Mouse (Mus musculus): Measurements from ENCODE around the gene Abtb2. TPM values are rescaled to one million over a fixed set of nuclear protein-coding genes. Genes with fewer than 3 reads are reported as not detected.
A peak's percentile ranks its signal among the peaks of the same experiment; 100 is the strongest.

The Abtb2 gene
- polyA plus RNA-seq, 1 experiment from 2014 or later = 18.6 TPM

DNA sequence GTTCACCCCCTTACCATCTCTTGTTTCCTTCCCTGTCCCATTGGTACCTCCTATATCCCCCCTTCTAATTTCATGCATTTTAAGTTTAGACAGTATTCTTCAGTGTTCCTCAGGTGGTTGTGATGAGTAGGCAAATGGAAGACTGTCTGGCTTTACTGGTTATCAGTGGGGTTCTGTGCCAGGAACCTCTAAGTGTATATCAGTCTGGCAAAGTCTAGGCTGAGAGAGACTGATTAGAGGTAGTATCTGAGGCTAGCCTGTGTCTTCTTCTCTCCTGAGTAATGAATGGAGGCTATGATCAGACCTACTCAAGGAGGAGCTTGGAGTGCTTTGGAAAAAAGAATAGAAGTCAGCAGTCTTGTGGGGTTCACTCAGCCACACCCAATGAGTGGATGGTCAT is 18.0 kb downstream of the Abtb2 start:
- Histone ChIP-seq H3K4me3 (ENCODE audit: control insufficient read depth in 1 of 2, insufficient read depth in 1 of 2, low read depth in 1 of 2, low read length in 2 of 2) (no peak overlapping the region), H3K9me3 (ENCODE audit: control insufficient read depth, low read length) (no peaks in the 10 kb centered on the region), H3K9ac (ENCODE audit: low read length) (no peak overlapping the region), H3K4me2 (ENCODE audit: low read length) (no peak overlapping the region), H3K36me3 (ENCODE audit: control insufficient read depth, insufficient read depth, low read length) (no peaks in the 10 kb centered on the region), H3K27me3 (ENCODE audit: control insufficient read depth, insufficient read depth, low read length) (no peaks in the 10 kb centered on the region), H3K27ac (replicated peaks in 1 of 2; ENCODE audit: control insufficient read depth in 1 of 2, insufficient read depth in 1 of 2, low read depth in 2 of 2, low read length in 2 of 2) (no peak overlapping the region), H3K4me1 (ENCODE audit: control insufficient read depth in 2 of 2, insufficient read depth in 2 of 2, low read length in 2 of 2) (peaks cover 38 to 88% of the 10 kb centered on the region in 2 experiments)
- ATAC-seq (ENCODE audit: insufficient number of reproducible peaks, insufficient read depth, low FRiP score, low read depth) = no peak

DNA sequence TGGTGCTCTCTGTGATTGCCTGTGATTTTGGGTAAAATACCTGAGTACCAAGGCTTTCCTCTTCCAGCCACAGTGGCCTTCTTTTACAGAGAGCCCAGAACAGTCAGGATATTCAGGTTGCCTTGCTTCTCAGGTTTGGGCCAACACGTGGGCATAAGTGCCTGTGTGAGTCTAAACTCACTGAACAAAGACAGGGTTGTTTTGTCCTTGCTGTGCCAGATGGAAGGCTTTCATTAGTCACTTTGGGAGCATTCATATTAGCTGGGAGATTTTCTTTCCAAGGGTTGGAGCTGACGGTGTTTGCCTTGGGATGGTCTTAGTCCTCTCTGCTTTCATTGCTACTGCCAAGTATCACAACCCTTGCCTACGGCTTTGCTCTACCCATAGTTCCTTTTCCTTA is 20.3 kb downstream of the Abtb2 start:
- Histone ChIP-seq H3K27me3 (ENCODE audit: control insufficient read depth, insufficient read depth, low read length) (no peaks in the 10 kb centered on the region), H3K4me3 (ENCODE audit: control insufficient read depth in 1 of 2, insufficient read depth in 1 of 2, low read depth in 1 of 2, low read length in 2 of 2) (no peak overlapping the region), H3K9ac (ENCODE audit: low read length) (no peak overlapping the region), H3K4me2 (ENCODE audit: low read length) (no peak overlapping the region), H3K9me3 (ENCODE audit: control insufficient read depth, low read length) (no peaks in the 10 kb centered on the region), H3K36me3 (ENCODE audit: control insufficient read depth, insufficient read depth, low read length) (no peaks in the 10 kb centered on the region), H3K27ac (replicated peaks in 1 of 2; ENCODE audit: control insufficient read depth in 1 of 2, insufficient read depth in 1 of 2, low read depth in 2 of 2, low read length in 2 of 2) (no peak overlapping the region), H3K4me1 (ENCODE audit: control insufficient read depth in 2 of 2, insufficient read depth in 2 of 2, low read length in 2 of 2) (peaks cover 40 to 88% of the 10 kb centered on the region in 2 experiments)
- ATAC-seq (ENCODE audit: insufficient number of reproducible peaks, insufficient read depth, low FRiP score, low read depth) = no peak
- WGBS = 73% methylated on average over 3 of the region's 3 CpGs

DNA sequence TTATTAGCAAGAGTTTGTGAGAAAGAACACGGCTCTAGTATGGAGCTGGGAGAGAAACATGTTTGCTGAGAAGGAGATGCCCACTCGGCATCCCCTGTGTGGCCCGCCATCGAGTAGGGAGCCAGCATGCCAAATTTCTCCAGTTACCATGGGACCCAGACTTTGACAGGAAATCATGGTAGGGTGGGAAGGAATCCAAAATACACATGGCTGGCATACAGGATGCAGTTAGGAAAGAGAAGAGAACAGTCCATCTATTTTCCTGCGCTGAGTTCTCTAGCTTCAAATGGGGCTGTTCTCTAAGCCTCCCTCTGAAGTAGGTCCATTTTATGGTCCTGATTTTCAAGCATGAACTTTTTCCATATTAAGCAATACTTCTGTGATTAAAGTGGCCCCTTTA is 22.7 kb downstream of the Abtb2 start:
- H3K4me2 ChIP-seq (ENCODE audit: low read length) = no peak overlapping the region

DNA sequence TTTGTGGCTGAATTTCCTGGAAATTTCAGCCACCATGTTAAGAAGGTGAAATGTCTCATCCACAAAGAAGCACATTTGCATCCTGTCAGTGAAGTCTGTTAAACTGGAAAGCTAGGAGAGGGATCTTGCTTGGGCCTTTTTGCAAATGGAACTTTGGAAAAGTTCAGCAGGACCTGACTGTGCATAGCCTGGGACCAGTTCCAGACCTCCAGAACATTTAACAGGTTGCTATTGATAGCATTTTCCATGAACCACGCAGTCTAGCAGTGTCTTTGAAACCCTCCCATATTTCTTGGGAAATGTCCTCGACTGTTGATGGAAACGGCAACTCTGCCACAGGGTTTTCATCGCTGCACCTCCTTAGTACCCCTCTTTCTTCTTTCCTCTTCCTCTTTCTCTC is 23.3 kb downstream of the Abtb2 start:
- H3K9me3 ChIP-seq (ENCODE audit: control insufficient read depth, low read length) = no peaks in the 10 kb centered on the region
- H3K4me2 ChIP-seq (ENCODE audit: low read length) = peak overlapping the region; percentile 17; the same call in 1 of the 2 replicates
- H3K36me3 ChIP-seq (ENCODE audit: control insufficient read depth, insufficient read depth, low read length) = no peaks in the 10 kb centered on the region
- 0 out of 2 replicates have a peak overlapping the region, but pooled peaks have one; percentile 42 for H3K9ac ChIP-seq (ENCODE audit: low read length)
- 0 out of 2 replicates have a peak, but pooled peaks have one; percentile 19 for ATAC-seq (ENCODE audit: insufficient number of reproducible peaks, insufficient read depth, low FRiP score, low read depth)
- peaks cover 43 to 88% of the 10 kb centered on the region in 2 experiments for H3K4me1 ChIP-seq (ENCODE audit: control insufficient read depth in 2 of 2, insufficient read depth in 2 of 2, low read length in 2 of 2)
- H3K4me3 ChIP-seq (ENCODE audit: control insufficient read depth in 1 of 2, insufficient read depth in 1 of 2, low read depth in 1 of 2, low read length in 2 of 2) = no peak overlapping the region
- no peaks in the 10 kb centered on the region for H3K27me3 ChIP-seq (ENCODE audit: control insufficient read depth, insufficient read depth, low read length)
- 26% methylated on average over 4 of the region's 4 CpGs for WGBS
- peak overlapping the region; percentile 55 to 58 for H3K27ac ChIP-seq (replicated peaks in 1 of 2; ENCODE audit: control insufficient read depth in 1 of 2, insufficient read depth in 1 of 2, low read depth in 2 of 2, low read length in 2 of 2)

More for the DNA sequence above, 22.7 kb downstream of the Abtb2 start:
- Histone ChIP-seq H3K27ac (replicated peaks in 1 of 2; ENCODE audit: control insufficient read depth in 1 of 2, insufficient read depth in 1 of 2, low read depth in 2 of 2, low read length in 2 of 2) (peak overlapping the region; percentile 12 to 58; a peak in 1 of 4 replicates), H3K4me3 (ENCODE audit: control insufficient read depth in 1 of 2, insufficient read depth in 1 of 2, low read depth in 1 of 2, low read length in 2 of 2) (no peak overlapping the region), H3K4me1 (ENCODE audit: control insufficient read depth in 2 of 2, insufficient read depth in 2 of 2, low read length in 2 of 2) (peaks cover 43 to 88% of the 10 kb centered on the region in 2 experiments), H3K27me3 (ENCODE audit: control insufficient read depth, insufficient read depth, low read length) (no peaks in the 10 kb centered on the region), H3K9me3 (ENCODE audit: control insufficient read depth, low read length) (no peaks in the 10 kb centered on the region), H3K9ac (ENCODE audit: low read length) (no peak overlapping the region), H3K36me3 (ENCODE audit: control insufficient read depth, insufficient read depth, low read length) (no peaks in the 10 kb centered on the region)
- 60% methylated on average over 5 of the region's 5 CpGs for WGBS
- ATAC-seq (ENCODE audit: insufficient number of reproducible peaks, insufficient read depth, low FRiP score, low read depth) = no peak

DNA sequence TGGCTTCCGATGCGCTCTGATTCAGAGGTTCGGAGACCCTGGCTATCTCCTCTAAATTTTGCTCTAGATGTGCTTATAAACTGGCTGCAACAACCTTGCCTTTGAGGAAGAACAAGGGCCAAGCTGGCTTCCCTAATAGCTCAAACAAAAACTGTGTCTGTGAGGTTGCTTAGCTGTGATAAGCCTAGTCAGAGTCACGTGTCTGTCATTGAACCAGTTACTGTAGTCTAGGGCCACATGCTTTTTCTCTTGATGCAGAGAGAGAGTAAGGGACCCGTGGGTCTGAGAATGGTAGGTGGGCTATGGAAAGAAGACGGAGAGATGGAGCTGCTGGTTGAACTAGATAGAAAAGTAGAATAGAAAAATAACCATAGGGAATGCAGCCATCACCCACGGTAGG is 24.5 kb downstream of the Abtb2 start:
- Histone ChIP-seq H3K27ac (replicated peaks in 1 of 2; ENCODE audit: control insufficient read depth in 1 of 2, insufficient read depth in 1 of 2, low read depth in 2 of 2, low read length in 2 of 2) (no peak overlapping the region), H3K4me1 (ENCODE audit: control insufficient read depth in 2 of 2, insufficient read depth in 2 of 2, low read length in 2 of 2) (peaks cover 50 to 97% of the 10 kb centered on the region in 2 experiments), H3K4me2 (ENCODE audit: low read length) (no peak overlapping the region), H3K27me3 (ENCODE audit: control insufficient read depth, insufficient read depth, low read length) (no peaks in the 10 kb centered on the region), H3K4me3 (ENCODE audit: control insufficient read depth in 1 of 2, insufficient read depth in 1 of 2, low read depth in 1 of 2, low read length in 2 of 2) (no peak overlapping the region), H3K36me3 (ENCODE audit: control insufficient read depth, insufficient read depth, low read length) (no peaks in the 10 kb centered on the region), H3K9ac (ENCODE audit: low read length) (no peak overlapping the region), H3K9me3 (ENCODE audit: control insufficient read depth, low read length) (no peaks in the 10 kb centered on the region)
- ATAC-seq (ENCODE audit: insufficient number of reproducible peaks, insufficient read depth, low FRiP score, low read depth) = no peak
- 72% methylated on average over 7 of the region's 7 CpGs for WGBS

DNA sequence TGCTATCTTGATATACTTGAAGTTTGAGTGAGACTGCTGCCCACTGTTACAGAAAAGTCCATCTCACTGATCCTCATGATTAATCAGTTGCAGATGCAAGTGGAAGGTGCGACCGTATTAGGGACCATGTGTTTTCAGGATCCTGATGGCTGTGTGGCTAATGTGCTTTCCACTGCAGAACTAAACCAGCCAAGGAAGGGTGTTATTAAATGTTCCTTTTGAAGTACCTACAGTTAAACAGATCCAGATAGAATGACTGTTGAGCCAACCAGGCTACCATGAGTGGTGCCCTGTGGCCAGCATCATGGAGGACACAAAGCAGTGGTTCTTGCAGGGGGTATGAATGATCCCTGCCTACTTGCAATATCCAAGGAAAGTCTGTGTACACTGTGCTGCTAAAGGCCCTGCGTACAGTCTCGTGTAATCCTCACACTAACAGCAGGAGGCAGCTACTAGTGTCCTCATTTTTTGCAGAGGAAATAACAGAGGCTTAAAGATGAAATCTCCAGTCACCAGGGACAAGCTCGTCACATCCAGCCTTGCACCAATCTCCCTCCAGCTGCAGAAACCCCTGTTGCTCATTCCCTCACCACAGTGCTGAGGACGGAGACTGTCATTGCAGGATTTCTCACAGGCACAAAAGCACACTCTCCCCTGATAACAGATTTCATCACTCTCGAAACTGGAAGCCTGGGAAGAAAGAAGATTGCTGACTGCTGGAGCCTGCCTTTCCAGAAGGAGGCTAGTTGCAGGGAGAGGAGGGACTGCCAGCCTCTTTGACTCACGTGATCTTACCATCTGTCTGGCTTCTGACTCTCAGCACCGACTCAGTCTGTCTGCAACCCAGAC is 25.9 kb downstream of the Abtb2 start:
- Histone ChIP-seq H3K27me3 (ENCODE audit: control insufficient read depth, insufficient read depth, low read length) (no peaks in the 10 kb centered on the region), H3K27ac (replicated peaks in 1 of 2; ENCODE audit: control insufficient read depth in 1 of 2, insufficient read depth in 1 of 2, low read depth in 2 of 2, low read length in 2 of 2) (peak overlapping the region; percentile 64 to 83), H3K4me1 (ENCODE audit: control insufficient read depth in 2 of 2, insufficient read depth in 2 of 2, low read length in 2 of 2) (peaks cover 51 to 99% of the 10 kb centered on the region in 2 experiments), H3K9ac (ENCODE audit: low read length) (peak overlapping the region; percentile 32; the same call in 1 of the 2 replicates), H3K36me3 (ENCODE audit: control insufficient read depth, insufficient read depth, low read length) (no peaks in the 10 kb centered on the region), H3K4me3 (ENCODE audit: control insufficient read depth in 1 of 2, insufficient read depth in 1 of 2, low read depth in 1 of 2, low read length in 2 of 2) (no peak overlapping the region), H3K4me2 (ENCODE audit: low read length) (peak overlapping the region; percentile 31), H3K9me3 (ENCODE audit: control insufficient read depth, low read length) (no peaks in the 10 kb centered on the region)
- peak; percentile 45; the same call in 1 of the 2 replicates for ATAC-seq (ENCODE audit: insufficient number of reproducible peaks, insufficient read depth, low FRiP score, low read depth)
- 23% methylated on average over 9 of the region's 9 CpGs for WGBS

DNA sequence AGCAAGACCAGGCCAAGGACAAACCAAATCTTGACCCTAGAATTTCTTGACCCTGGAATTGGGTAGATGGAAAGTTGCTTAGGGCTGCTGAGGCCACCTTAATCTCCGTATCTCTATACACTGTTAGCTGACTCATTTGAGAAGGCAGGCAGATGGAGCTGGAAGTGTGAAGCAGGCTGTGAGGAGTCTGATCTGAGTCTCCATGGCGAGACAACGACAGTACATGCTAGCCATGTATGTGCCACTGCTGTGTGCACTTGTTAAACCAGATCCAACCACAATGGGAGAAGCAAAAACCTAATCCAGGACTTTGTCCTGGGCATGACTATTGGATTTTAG is 26.4 kb downstream of the Abtb2 start:
- Histone ChIP-seq H3K9ac (ENCODE audit: low read length) (peak overlapping the region; percentile 21), H3K27me3 (ENCODE audit: control insufficient read depth, insufficient read depth, low read length) (no peaks in the 10 kb centered on the region), H3K27ac (replicated peaks in 1 of 2; ENCODE audit: control insufficient read depth in 1 of 2, insufficient read depth in 1 of 2, low read depth in 2 of 2, low read length in 2 of 2) (peak overlapping the region; percentile 64 to 83)

More for the DNA sequence above, 26.4 kb downstream of the Abtb2 start:
- H3K4me3 ChIP-seq (ENCODE audit: control insufficient read depth in 1 of 2, insufficient read depth in 1 of 2, low read depth in 1 of 2, low read length in 2 of 2) = no peak overlapping the region
- ATAC-seq (ENCODE audit: insufficient number of reproducible peaks, insufficient read depth, low FRiP score, low read depth) = no peak
- H3K9me3 ChIP-seq (ENCODE audit: control insufficient read depth, low read length) = no peaks in the 10 kb centered on the region
- no peaks in the 10 kb centered on the region for H3K36me3 ChIP-seq (ENCODE audit: control insufficient read depth, insufficient read depth, low read length)
- peaks cover 56 to 99% of the 10 kb centered on the region in 2 experiments for H3K4me1 ChIP-seq (ENCODE audit: control insufficient read depth in 2 of 2, insufficient read depth in 2 of 2, low read length in 2 of 2)
- whole genome bisulfite sequencing = 23% methylated on average over 3 of the region's 3 CpGs
- peak overlapping the region; percentile 31 for H3K4me2 ChIP-seq (ENCODE audit: low read length)

All from heart, embryonic 14.5 days (tissue).